Mouse (Mus musculus) adrenal gland, postnatal 14 days (tissue): ENCODE results near the gene Rapgef5. TPM values are rescaled to one million over a fixed set of nuclear protein-coding genes. Genes with fewer than 3 reads are reported as not detected.
A peak's percentile ranks its signal among the peaks of the same experiment; 100 is the strongest.

Source experiments
- DNase-seq: peaks from one replicate; pipeline ENCODE4 v3.0.0; 2021; ENCODE audit warnings: mixed read lengths
- total RNA-seq: library from RNA; stranded (reverse); gene quantifications from 2 replicates; pipeline ENCODE4 v1.2.3, GENCODE M21; 2021

Gene Rapgef5
- total RNA-seq, 1 experiment from 2014 or later = 38.9 TPM

GRCm38 (mm10) chr12:117720794-117721747 lies 204.8 kb downstream of the Rapgef5 start:
- no peak for DNase-seq

GRCm38 (mm10) chr12:117721748-117722150 lies 205.5 kb downstream of the Rapgef5 start:
- DNase-seq = no peak

GRCm38 (mm10) chr12:117725011-117725410 lies 208.7 kb downstream of the Rapgef5 start:
- no peak for DNase-seq

- DNase-seq = no peak
Observed at GRCm38 (mm10) chr12:117727481-117728177, 211.3 kb downstream of the Rapgef5 start.

GRCm38 (mm10) chr12:117728178-117728611 lies 211.9 kb downstream of the Rapgef5 start:
- DNase-seq = peak; percentile 54

- DNase-seq = no peak
Observed at GRCm38 (mm10) chr12:117733611-117734010, 217.3 kb downstream of the Rapgef5 start.

- DNase-seq = no peak
Observed at GRCm38 (mm10) chr12:117736130-117736529, 219.9 kb downstream of the Rapgef5 start.

GRCm38 (mm10) chr12:117736928-117737327 lies 220.6 kb downstream of the Rapgef5 start:
- no peak for DNase-seq

GRCm38 (mm10) chr12:117737332-117738031 lies 221.2 kb downstream of the Rapgef5 start:
- no peak for DNase-seq

GRCm38 (mm10) chr12:117742487-117742886 lies 226.2 kb downstream of the Rapgef5 start:
- DNase-seq = no peak

- no peak for DNase-seq
Observed at GRCm38 (mm10) chr12:117744580-117745483, 228.6 kb downstream of the Rapgef5 start.

GRCm38 (mm10) chr12:117746611-117747010 lies 230.3 kb downstream of the Rapgef5 start:
- no peak for DNase-seq

GRCm38 (mm10) chr12:117751045-117751444 lies 234.8 kb downstream of the Rapgef5 start:
- no peak for DNase-seq

- peak; percentile 42 for DNase-seq
Observed at GRCm38 (mm10) chr12:117751520-117752383, 235.5 kb downstream of the Rapgef5 start.

GRCm38 (mm10) chr12:117756010-117756409 lies 239.7 kb downstream of the Rapgef5 start:
- DNase-seq = no peak

- no peak for DNase-seq
Observed at GRCm38 (mm10) chr12:117760373-117760772, 244.1 kb downstream of the Rapgef5 start.

GRCm38 (mm10) chr12:117760846-117761245 lies 244.6 kb downstream of the Rapgef5 start:
- no peak for DNase-seq

GRCm38 (mm10) chr12:117761698-117762097 lies 245.4 kb downstream of the Rapgef5 start:
- peak; percentile 57 for DNase-seq

- DNase-seq = peak; percentile 53
Observed at GRCm38 (mm10) chr12:117763247-117763646, 247.0 kb downstream of the Rapgef5 start.

GRCm38 (mm10) chr12:117764839-117765238 lies 248.6 kb downstream of the Rapgef5 start:
- peak; percentile 85 for DNase-seq
